ENCODE assay signal across 9 mouse cellular contexts in the genomic region with DNA sequence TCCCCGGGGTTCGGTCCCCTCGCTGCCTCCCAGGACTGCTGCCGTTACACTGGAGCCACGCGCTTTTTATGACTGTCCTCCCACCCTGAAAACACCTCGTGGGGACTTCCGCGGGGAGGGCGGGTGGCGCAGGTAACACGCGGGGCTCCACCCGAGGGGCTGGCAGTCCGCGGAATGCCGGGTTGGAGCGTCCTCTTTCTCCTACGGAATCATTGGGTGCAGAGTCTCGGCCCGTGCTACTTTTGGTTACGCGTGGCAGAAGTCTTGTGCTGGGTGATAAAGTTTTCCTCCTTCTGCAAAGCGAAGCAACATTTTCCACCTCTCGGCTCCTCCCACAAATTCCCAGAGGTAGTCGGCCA. TPM values are rescaled to one million over a fixed set of nuclear protein-coding genes. Genes with fewer than 3 reads are reported as not detected.
A peak's percentile ranks its signal among the peaks of the same experiment; 100 is the strongest.
DNase-seq lines count a peak whose midpoint lies in the region; ATAC-seq and TF ChIP-seq lines count a peak whose summit lies in the region.
"Had no signal": no experiment of that assay in that cellular context is flagged by ENCODE, and none has a peak within 500 bp of the region (broad histone marks: within the 10 kb centered on the region; RNA-seq: fewer than 3 reads in every experiment).

No protein-coding gene starts in this region.

- H3K9ac ChIP-seq in kidney, embryonic 15.5 days, result peak overlapping the region; percentile 61
- H3K9ac ChIP-seq in ES-Bruce4 (ENCODE audit: low read depth, poor library complexity, severe bottlenecking), result peak overlapping the region; percentile 69
- H3K9ac ChIP-seq in forebrain, embryonic 12.5 days, result peak overlapping the region; percentile 40; the same call in 1 of the 2 replicates
- peak overlapping the region; percentile 72 for H3K9ac ChIP-seq in intestine, postnatal 0 days (ENCODE audit: low read depth, low read length)
- H3K9ac ChIP-seq in midbrain, embryonic 15.5 days, result peak overlapping the region; percentile 40; the same call in 1 of the 2 replicates

- peak; percentile 33 for ATAC-seq in kidney, embryonic 15.5 days (replicated peaks; ENCODE audit: low FRiP score)
- no peak for ATAC-seq in forebrain, embryonic 12.5 days (ENCODE audit: low FRiP score)
- peak; percentile 32 for ATAC-seq in intestine, postnatal 0 days
- ATAC-seq in midbrain, embryonic 15.5 days (replicated peaks), result peak; percentile 54

- peak overlapping the region; percentile 66 for H3K4me3 ChIP-seq in kidney, embryonic 15.5 days (replicated peaks)
- H3K4me3 ChIP-seq in ES-Bruce4 (ENCODE audit: low read depth, low read length), result peak overlapping the region; percentile 60
- H3K4me3 ChIP-seq in forebrain, embryonic 12.5 days (replicated peaks), result peak overlapping the region; percentile 59
- peak overlapping the region; percentile 66 for H3K4me3 ChIP-seq in intestine, postnatal 0 days (ENCODE audit: low read depth, low read length)
- H3K4me3 ChIP-seq in midbrain, embryonic 15.5 days, result peak overlapping the region; percentile 59

- TF ChIP-seq POLR2A in ES-Bruce4 (IDR thresholded peaks at IDR 0.05; ENCODE audit: insufficient read depth, low read length), result no peak

- H3K36me3 ChIP-seq in kidney, embryonic 15.5 days, result no peaks in the 10 kb centered on the region
- no peaks in the 10 kb centered on the region for H3K36me3 ChIP-seq in ES-Bruce4 (ENCODE audit: control insufficient read depth, insufficient read depth, low read length, poor library complexity, severe bottlenecking)
- H3K36me3 ChIP-seq in forebrain, embryonic 12.5 days (replicated peaks), result no peaks in the 10 kb centered on the region
- no peaks in the 10 kb centered on the region for H3K36me3 ChIP-seq in intestine, postnatal 0 days (ENCODE audit: control insufficient read depth, insufficient read depth)
- no peaks in the 10 kb centered on the region for H3K36me3 ChIP-seq in midbrain, embryonic 15.5 days (replicated peaks)

- H3K27ac ChIP-seq in kidney, embryonic 15.5 days, result 0 out of 2 replicates have a peak overlapping the region, but pooled peaks have one; percentile 10
- H3K27ac ChIP-seq in ES-Bruce4 (ENCODE audit: insufficient read depth, low read length), result no peak overlapping the region
- H3K27ac ChIP-seq in forebrain, embryonic 12.5 days, result no peak overlapping the region
- H3K27ac ChIP-seq in intestine, postnatal 0 days (ENCODE audit: low read depth, low read length), result peak overlapping the region; percentile 93
- H3K27ac ChIP-seq in midbrain, embryonic 15.5 days, result no peak overlapping the region

- WGBS in kidney, embryonic 15.5 days, result under 1% methylated on average over 26 of the region's 26 CpGs
- WGBS in forebrain, embryonic 12.5 days, result under 1% methylated on average over 26 of the region's 26 CpGs
- under 1% methylated on average over 26 of the region's 26 CpGs for WGBS in intestine, postnatal 0 days
- under 1% methylated on average over 26 of the region's 26 CpGs for WGBS in midbrain, embryonic 15.5 days

- H3K9me3 ChIP-seq in kidney, embryonic 15.5 days (replicated peaks), result no peaks in the 10 kb centered on the region
- H3K9me3 ChIP-seq in ES-Bruce4 (replicated peaks; ENCODE audit: control insufficient read depth, insufficient read depth, low read length, poor library complexity, severe bottlenecking), result no peaks in the 10 kb centered on the region
- H3K9me3 ChIP-seq in forebrain, embryonic 12.5 days, result no peaks in the 10 kb centered on the region
- H3K9me3 ChIP-seq in intestine, postnatal 0 days (ENCODE audit: control insufficient read depth), result no peaks in the 10 kb centered on the region
- H3K9me3 ChIP-seq in midbrain, embryonic 15.5 days, result no peaks in the 10 kb centered on the region

- H3K4me2 ChIP-seq in kidney, embryonic 15.5 days, result peak overlapping the region; percentile 99
- peak overlapping the region; percentile 99 for H3K4me2 ChIP-seq in forebrain, embryonic 12.5 days
- H3K4me2 ChIP-seq in intestine, postnatal 0 days (replicated peaks; ENCODE audit: low read depth), result peak overlapping the region; percentile 95
- peak overlapping the region; percentile 100 for H3K4me2 ChIP-seq in midbrain, embryonic 15.5 days

- no peak for TF ChIP-seq EP300 in ES-Bruce4 (IDR thresholded peaks at IDR 0.05; ENCODE audit: insufficient read depth, low read depth, low read length)

- DNase-seq in kidney, postnatal 4 days, result no peak
- no peak for DNase-seq in retina, embryonic 14.5 days (ENCODE audit: low spot score)
- no peak for DNase-seq in right cerebral cortex, adult 18-20 months

- H3K4me1 ChIP-seq in kidney, embryonic 15.5 days, result peaks cover 28% of the 10 kb centered on the region
- H3K4me1 ChIP-seq in ES-Bruce4 (ENCODE audit: control insufficient read depth, insufficient read depth, low read length), result no peaks in the 10 kb centered on the region
- peaks cover 21% of the 10 kb centered on the region for H3K4me1 ChIP-seq in forebrain, embryonic 12.5 days
- peaks cover 7% of the 10 kb centered on the region; the same call in 1 of the 2 replicates for H3K4me1 ChIP-seq in intestine, postnatal 0 days (replicated peaks; ENCODE audit: control insufficient read depth, insufficient read depth, low read length)
- H3K4me1 ChIP-seq in midbrain, embryonic 15.5 days, result peaks cover 22% of the 10 kb centered on the region

- H3K27me3 ChIP-seq in kidney, embryonic 15.5 days, result peaks cover 40% of the 10 kb centered on the region
- H3K27me3 ChIP-seq in ES-Bruce4 (ENCODE audit: control insufficient read depth, insufficient read depth, low read length, poor library complexity, severe bottlenecking), result peaks cover 9% of the 10 kb centered on the region
- peaks cover 59% of the 10 kb centered on the region for H3K27me3 ChIP-seq in forebrain, embryonic 12.5 days
- H3K27me3 ChIP-seq in intestine, postnatal 0 days (replicated peaks; ENCODE audit: control insufficient read depth, insufficient read depth, low read length), result no peaks in the 10 kb centered on the region
- H3K27me3 ChIP-seq in midbrain, embryonic 15.5 days (replicated peaks), result peaks cover 47% of the 10 kb centered on the region
- H3K27me3 ChIP-seq: Patski had no signal

- no peak for TF ChIP-seq CTCF in ES-Bruce4 (IDR thresholded peaks at IDR 0.05; ENCODE audit: low read depth, low read length)
- no peak for TF ChIP-seq CTCF in intestine, postnatal 0 days (IDR thresholded peaks at IDR 0.05; ENCODE audit: low read depth)

RNA-seq across cellular contexts. Expression of a gene that starts 0.3 kb away (rescaled TPM):
- 38.2 and 40.3 TPM in 2 replicates for polyA plus RNA-seq in kidney, embryonic 15.5 days (2015; fragmentation: Nextera tagmentation; extraction: Ambion mirVana)
- 20.9 and 22.0 TPM in 2 replicates for polyA plus RNA-seq in ES-Bruce4 (2011; ENCODE audit: insufficient read depth, insufficient read length, low read depth, missing spikeins)
- polyA plus RNA-seq in forebrain, embryonic 12.5 days (2016; fragmentation: Nextera tagmentation; extraction: Ambion mirVana), result 55.0 and 60.2 TPM in 2 replicates
- polyA plus RNA-seq in intestine, postnatal 0 days (2015; fragmentation: Nextera tagmentation; extraction: Ambion mirVana), result 38.3 and 42.7 TPM in 2 replicates
- polyA plus RNA-seq in midbrain, embryonic 15.5 days (2015; fragmentation: Nextera tagmentation; extraction: Ambion mirVana), result 93.7 and 102 TPM in 2 replicates

Comparison
In these comparisons a context has a peak if more than half of its experiments do, and no peak if none do; other contexts are left out.
1. H3K27ac ChIP-seq: peak in kidney, embryonic 15.5 days (single experiment) and intestine, postnatal 0 days (single experiment); none in ES-Bruce4 (single experiment), forebrain, embryonic 12.5 days (single experiment) and midbrain, embryonic 15.5 days (single experiment).
2. Peak in every context shown above with its lines, with median percentiles within 50 percentile points of each other: H3K4me2 ChIP-seq, H3K4me3 ChIP-seq and H3K9ac ChIP-seq.